Mouse (Mus musculus) ES-Bruce4 (cell line): ENCODE data around the gene Alg11.

Experiments
- CTCF ChIP-seq: IDR thresholded peaks from one replicate; pipeline ENCODE4 v1.8.1; 2011; ENCODE audit warnings: low read depth, low read length
- POLR2A ChIP-seq: IDR thresholded peaks from one replicate; pipeline ENCODE4 v1.8.1; 2011; ENCODE audit warnings: low read length; ENCODE audit not compliant: insufficient read depth

DNA sequence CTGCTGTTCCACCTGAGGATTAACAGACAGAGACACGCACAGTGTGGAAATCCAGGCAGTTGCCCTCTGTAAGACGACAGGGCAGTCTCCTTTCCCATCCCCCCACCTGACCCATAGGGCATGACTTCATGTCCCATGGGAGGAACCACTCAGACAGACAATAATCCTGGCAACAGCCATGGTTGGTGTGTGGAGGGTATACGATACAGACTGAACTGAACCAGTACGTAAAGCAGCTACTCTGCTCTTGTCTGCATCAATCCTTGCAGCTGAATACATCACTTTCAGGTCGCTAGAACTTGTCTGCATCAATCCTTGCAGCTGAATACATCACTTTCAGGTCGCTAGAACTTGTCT, 20.4 kb upstream of the Alg11 start:
- TF ChIP-seq CTCF (no peak), POLR2A (no peak)
